Mouse (Mus musculus) layer of hippocampus, postnatal 14 days (tissue): ENCODE data around the gene Slc35f2. TPM values are rescaled to one million over a fixed set of nuclear protein-coding genes. Genes with fewer than 3 reads are reported as not detected.

Source experiments
- DNase-seq, 2 experiments: peaks; one replicate each; pipeline ENCODE4 v3.0.0; 2021 to 2022; ENCODE audit warnings: low spot score in 2 of 2, mixed read lengths in 1 of 2
- long read RNA-seq, 2 experiments: library from polyadenylated mRNA; stranded (forward); transcript quantifications; one replicate each; pipeline ENCODE4 v2.0.0; 2021
- total RNA-seq, 2 experiments: library from RNA; stranded (reverse); gene quantifications; 2 replicates each; pipeline ENCODE4 v1.2.3; 2021

Gene Slc35f2
- 1 to 10 TPM; 5.9 to 6.6 TPM for total RNA-seq
- long read RNA-seq, experiment 1, partial matches to known transcripts = 0 of 1 reads
- long read RNA-seq, experiment 1, other reads (novel, unspliced or antisense) = 0 of 1 reads
- long read RNA-seq, experiment 2, partial matches to known transcripts = 1 of 2 reads
- long read RNA-seq, experiment 2, other reads (novel, unspliced or antisense) = 0 of 2 reads

GRCm38 (mm10) chr9:53771344-53772021 lies at the start of gene Slc35f2:
TSS of gene Slc35f2 (plus strand) at chr9:53771538.
- DNase-seq = peak in 1 of 2 experiments; percentile 16

- DNase-seq = no peak
Measured at GRCm38 (mm10) chr9:53740829-53741404, 30.4 kb upstream of the Slc35f2 start.

GRCm38 (mm10) chr9:53750411-53750810 lies 20.9 kb upstream of the Slc35f2 start:
- DNase-seq = no peak

- no peak for DNase-seq
Measured at GRCm38 (mm10) chr9:53750899-53751298, 20.4 kb upstream of the Slc35f2 start.

GRCm38 (mm10) chr9:53754801-53755200 lies 16.5 kb upstream of the Slc35f2 start:
- DNase-seq = no peak

GRCm38 (mm10) chr9:53758142-53758541 lies 13.2 kb upstream of the Slc35f2 start:
- no peak for DNase-seq

- DNase-seq = no peak
Measured at GRCm38 (mm10) chr9:53764697-53765096, 6.6 kb upstream of the Slc35f2 start.

- DNase-seq = no peak
Measured at GRCm38 (mm10) chr9:53768486-53768885, 2.9 kb upstream of the Slc35f2 start.

- DNase-seq = no peak
Measured at GRCm38 (mm10) chr9:53770771-53771343, 481 bp upstream of the Slc35f2 start.

- DNase-seq = peak; percentile 2 to 33
Measured at GRCm38 (mm10) chr9:53772121-53772561, 803 bp downstream of the Slc35f2 start.

GRCm38 (mm10) chr9:53775511-53775910 lies 4.2 kb downstream of the Slc35f2 start:
- no peak for DNase-seq

- no peak for DNase-seq
Measured at GRCm38 (mm10) chr9:53786561-53787407, 15.4 kb downstream of the Slc35f2 start.

GRCm38 (mm10) chr9:53793830-53794330 lies 22.5 kb downstream of the Slc35f2 start:
- DNase-seq = no peak

- DNase-seq = no peak
Measured at GRCm38 (mm10) chr9:53794490-53794889, 23.2 kb downstream of the Slc35f2 start.

- no peak for DNase-seq
Measured at GRCm38 (mm10) chr9:53795351-53795750, 24.0 kb downstream of the Slc35f2 start.

- DNase-seq = no peak
Measured at GRCm38 (mm10) chr9:53796386-53796785, 25.0 kb downstream of the Slc35f2 start.

- no peak for DNase-seq
Measured at GRCm38 (mm10) chr9:53797141-53797540, 25.8 kb downstream of the Slc35f2 start.

- no peak for DNase-seq
Measured at GRCm38 (mm10) chr9:53802921-53803320, 31.6 kb downstream of the Slc35f2 start.

- DNase-seq = no peak
Measured at GRCm38 (mm10) chr9:53806496-53807086, 35.3 kb downstream of the Slc35f2 start.

GRCm38 (mm10) chr9:53813418-53813817 lies 42.1 kb downstream of the Slc35f2 start:
- DNase-seq = no peak

- DNase-seq = peak; percentile 50 to 54
Measured at GRCm38 (mm10) chr9:53818760-53819159, 47.4 kb downstream of the Slc35f2 start.
